Mouse (Mus musculus) myocyte (in vitro differentiated cells): ENCODE data around the gene Cdhr3. TPM values are rescaled to one million over a fixed set of nuclear protein-coding genes. Genes with fewer than 3 reads are reported as not detected.

Experiments used
- H3K27me3 ChIP-seq: one replicate; pipeline ENCODE4 v1.6.1; 2011; ENCODE audit not compliant: control insufficient read depth, insufficient read depth, insufficient read length
- H3K36me3 ChIP-seq: one replicate; pipeline ENCODE4 v1.6.1; 2011; ENCODE audit not compliant: control insufficient read depth, insufficient read depth
- H3K4me2 ChIP-seq: one replicate; pipeline ENCODE4 v1.6.1; 2011; ENCODE audit warnings: low read depth, control low read depth
- H3K4me3 ChIP-seq: one replicate; pipeline ENCODE4 v1.5.1; 2011; ENCODE audit warnings: mild to moderate bottlenecking, control low read depth, moderate library complexity
- H3K79me2 ChIP-seq: one replicate; pipeline ENCODE4 v1.6.1; 2011; ENCODE audit not compliant: control insufficient read depth, insufficient read depth
- H3ac ChIP-seq: one replicate; pipeline ENCODE4 v1.6.1; 2011; ENCODE audit not compliant: control insufficient read depth, insufficient read length
- CEBPB ChIP-seq: IDR thresholded peaks from 2 replicates; pipeline ENCODE4 v1.6.1; 2011; ENCODE audit warnings: mild to moderate bottlenecking, moderate library complexity; ENCODE audit not compliant: poor library complexity, insufficient read depth, severe bottlenecking
- E2F4 ChIP-seq: IDR thresholded peaks from one replicate; pipeline ENCODE4 v1.6.1; 2011; ENCODE audit warnings: mild to moderate bottlenecking, control low read depth, moderate library complexity; ENCODE audit not compliant: insufficient read depth
- MAX ChIP-seq: IDR thresholded peaks from one replicate; pipeline ENCODE4 v1.6.1; 2011; ENCODE audit warnings: low read depth, mild to moderate bottlenecking, control low read depth
- MYOD1 ChIP-seq, 3 experiments: IDR thresholded peaks; one replicate each; pipeline ENCODE4 v1.6.1; 2011; ENCODE audit warnings: control low read depth in 2 of 3, low read depth in 2 of 3, mild to moderate bottlenecking in 2 of 3, moderate library complexity in 1 of 3; ENCODE audit not compliant: insufficient read length in 2 of 3, control insufficient read depth in 1 of 3
- MYOG ChIP-seq, 3 experiments: IDR thresholded peaks; one replicate each; pipeline ENCODE4 v1.6.1; 2011; ENCODE audit warnings: control low read depth in 2 of 3, low read depth in 2 of 3, mild to moderate bottlenecking in 2 of 3; ENCODE audit not compliant: insufficient read length in 2 of 3, control insufficient read depth in 1 of 3, insufficient read depth in 1 of 3
- POLR2A ChIP-seq: IDR thresholded peaks from one replicate; pipeline ENCODE4 v1.6.1; 2011; ENCODE audit warnings: low read depth, mild to moderate bottlenecking, control low read depth, moderate library complexity; ENCODE audit not compliant: insufficient read length
- POLR2AphosphoS2 ChIP-seq: IDR thresholded peaks from one replicate; pipeline ENCODE4 v1.6.1; 2011; ENCODE audit warnings: low read depth, control low read depth; ENCODE audit not compliant: insufficient read length
- REST ChIP-seq: IDR thresholded peaks from one replicate; pipeline ENCODE4 v1.6.1; 2011; ENCODE audit warnings: mild to moderate bottlenecking, control low read depth, moderate library complexity; ENCODE audit not compliant: insufficient read depth, insufficient read length
- SRF ChIP-seq: IDR thresholded peaks from one replicate; pipeline ENCODE4 v1.6.1; 2011; ENCODE audit warnings: low read depth; ENCODE audit not compliant: control insufficient read depth, insufficient read length
- TCF12 ChIP-seq: IDR thresholded peaks from one replicate; pipeline ENCODE4 v1.6.1; 2011; ENCODE audit warnings: mild to moderate bottlenecking, control low read depth; ENCODE audit not compliant: poor library complexity, insufficient read depth, severe bottlenecking
- TCF3 ChIP-seq: IDR thresholded peaks from one replicate; pipeline ENCODE4 v1.6.1; 2011; ENCODE audit warnings: low read depth, control low read depth; ENCODE audit not compliant: insufficient read length
- USF1 ChIP-seq: IDR thresholded peaks from one replicate; pipeline ENCODE4 v1.6.1; 2011; ENCODE audit warnings: low read depth, mild to moderate bottlenecking, control low read depth, moderate library complexity
- polyA plus RNA-seq: library from polyadenylated mRNA; unstranded; fragments of >200 nt; fragmentation: generic; extraction: Trizol; gene quantifications from one replicate; pipeline ENCODE4 v1.2.1, GENCODE M21; 2012; ENCODE audit warnings: missing spikeins

Cdhr3 gene
- polyA plus RNA-seq, result 0.04 TPM

DNA sequence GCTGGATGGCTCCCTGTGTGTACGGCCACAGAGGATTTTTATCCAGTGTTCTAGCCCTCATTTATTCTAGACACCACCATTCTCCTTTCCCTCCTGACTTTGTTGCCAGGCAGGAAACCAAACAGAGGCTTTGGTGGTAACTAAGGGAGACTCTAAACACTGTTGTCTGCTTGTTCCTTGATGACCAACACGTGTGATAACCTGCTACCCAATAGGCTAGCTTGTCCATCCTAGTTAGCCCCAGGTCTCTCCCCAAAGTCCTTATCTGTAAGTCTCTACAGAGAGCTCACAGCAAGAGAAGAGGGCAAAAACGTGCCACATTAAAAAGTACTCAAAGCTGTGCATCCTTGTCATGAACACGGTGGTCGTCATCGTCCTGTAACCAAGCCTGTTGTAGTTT is at the start of gene Cdhr3:
Gene Cdhr3 (minus strand): TSS at position 101 of the 400 bp plus-strand sequence.
- no peak within 1 kb of the TSS for H3K4me2 ChIP-seq
- H3K79me2 ChIP-seq, result no peaks in the 10 kb centered on the region
- H3K27me3 ChIP-seq, result peaks cover 8% of the 10 kb centered on the region
- H3ac ChIP-seq, result no peak within 1 kb of the TSS
- no peak for TF ChIP-seq POLR2A
- TF ChIP-seq REST, result no peak
- no peak for TF ChIP-seq SRF
- TF ChIP-seq CEBPB, result no peak
- TF ChIP-seq MAX, result no peak
- TF ChIP-seq MYOG (IDR thresholded peaks at IDR 0.05; ENCODE audit: control insufficient read depth in 1 of 3, insufficient read depth in 1 of 3, insufficient read length in 2 of 3, low read depth in 2 of 3), result no peak
- no peak for TF ChIP-seq TCF3
- no peak for TF ChIP-seq USF1
- TF ChIP-seq TCF12, result no peak
- no peak for TF ChIP-seq POLR2AphosphoS2
- TF ChIP-seq MYOD1 (IDR thresholded peaks at IDR 0.05; ENCODE audit: control insufficient read depth in 1 of 3, insufficient read length in 2 of 3, low read depth in 2 of 3), result no peak
- no peak for TF ChIP-seq E2F4
- no peaks in the 10 kb centered on the region for H3K36me3 ChIP-seq
- no peak within 1 kb of the TSS for H3K4me3 ChIP-seq

DNA sequence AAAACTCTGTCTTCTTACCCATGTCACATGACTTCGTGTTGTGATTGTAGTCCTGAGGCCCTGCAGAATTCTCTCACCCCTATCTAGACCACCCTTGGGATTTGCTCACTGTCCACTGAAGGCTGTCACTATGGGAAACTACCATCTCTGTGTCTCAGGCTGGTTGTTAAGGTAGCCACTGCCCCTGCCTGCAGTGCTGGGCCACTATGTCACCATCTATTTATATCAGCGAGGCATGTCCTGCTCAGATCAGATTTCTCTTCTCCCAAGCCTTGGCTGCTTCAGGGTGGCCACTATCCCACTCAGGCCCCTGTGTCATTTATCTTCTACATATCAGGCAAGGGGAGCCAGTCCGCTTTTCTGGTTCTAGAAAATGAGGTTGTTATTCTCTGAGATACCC is 46.4 kb upstream of the Cdhr3 start:
- Histone ChIP-seq H3K4me3 (no peak overlapping the region), H3K27me3 (no peaks in the 10 kb centered on the region), H3K36me3 (no peaks in the 10 kb centered on the region), H3K79me2 (no peaks in the 10 kb centered on the region), H3ac (no peak overlapping the region), H3K4me2 (no peak overlapping the region)
- TF ChIP-seq POLR2AphosphoS2, result no peak

DNA sequence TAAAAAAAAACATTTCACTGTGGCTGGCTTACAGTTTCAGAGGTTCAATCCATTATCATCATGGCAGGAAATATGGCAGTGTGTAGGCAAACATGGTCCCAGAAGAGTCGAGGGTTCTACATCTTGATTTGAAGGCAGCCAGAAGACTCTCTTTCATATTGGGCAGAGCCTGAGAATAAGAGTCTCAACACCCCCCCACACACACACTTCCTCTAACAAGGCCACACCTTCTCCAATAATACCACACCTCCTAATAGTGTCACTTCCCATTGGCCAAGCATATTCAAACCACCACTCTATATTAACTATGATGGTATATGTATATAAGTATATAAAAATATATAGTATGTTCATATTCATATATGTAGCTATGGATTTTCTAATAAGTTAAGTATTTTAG is 45.2 kb upstream of the Cdhr3 start:
- H3K36me3 ChIP-seq, result no peaks in the 10 kb centered on the region

DNA sequence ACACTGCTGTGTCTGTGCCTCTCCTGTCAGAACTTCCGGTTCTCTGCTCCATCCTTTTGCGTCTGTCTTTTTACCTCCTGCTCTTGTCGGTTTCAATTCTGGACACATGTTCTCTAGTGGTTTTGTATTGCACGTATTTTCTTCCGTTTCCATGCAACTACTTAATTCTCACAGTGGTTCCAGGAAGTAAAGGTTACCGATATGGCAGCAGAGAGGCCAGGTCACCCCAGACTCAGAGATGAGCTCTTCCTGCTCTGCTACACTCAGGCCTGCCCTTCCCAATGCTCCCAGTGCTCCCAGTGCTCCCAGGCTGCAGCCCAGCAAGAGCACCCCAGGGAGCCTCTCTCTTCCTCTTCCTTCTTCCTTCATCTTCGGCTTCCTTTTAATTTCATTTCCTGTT is 39.1 kb upstream of the Cdhr3 start:
- Histone ChIP-seq H3K36me3 (no peaks in the 10 kb centered on the region), H3ac (no peak overlapping the region), H3K79me2 (no peaks in the 10 kb centered on the region), H3K27me3 (no peaks in the 10 kb centered on the region), H3K4me3 (no peak overlapping the region), H3K4me2 (no peak overlapping the region)
- TF ChIP-seq MYOG (IDR thresholded peaks at IDR 0.05; ENCODE audit: control insufficient read depth in 1 of 3, insufficient read depth in 1 of 3, insufficient read length in 2 of 3, low read depth in 2 of 3), result no peak
- no peak for TF ChIP-seq TCF12
- TF ChIP-seq REST, result no peak
- no peak for TF ChIP-seq POLR2A
- TF ChIP-seq E2F4, result no peak

More for the DNA sequence above, 45.2 kb upstream of the Cdhr3 start:
- no peak for TF ChIP-seq MYOD1 (IDR thresholded peaks at IDR 0.05; ENCODE audit: control insufficient read depth in 1 of 3, insufficient read length in 2 of 3, low read depth in 2 of 3)
- no peak for TF ChIP-seq TCF3
- no peak for TF ChIP-seq USF1
- Histone ChIP-seq H3K79me2 (no peaks in the 10 kb centered on the region), H3ac (no peak overlapping the region), H3K4me3 (no peak overlapping the region), H3K27me3 (no peaks in the 10 kb centered on the region), H3K4me2 (no peak overlapping the region)

DNA sequence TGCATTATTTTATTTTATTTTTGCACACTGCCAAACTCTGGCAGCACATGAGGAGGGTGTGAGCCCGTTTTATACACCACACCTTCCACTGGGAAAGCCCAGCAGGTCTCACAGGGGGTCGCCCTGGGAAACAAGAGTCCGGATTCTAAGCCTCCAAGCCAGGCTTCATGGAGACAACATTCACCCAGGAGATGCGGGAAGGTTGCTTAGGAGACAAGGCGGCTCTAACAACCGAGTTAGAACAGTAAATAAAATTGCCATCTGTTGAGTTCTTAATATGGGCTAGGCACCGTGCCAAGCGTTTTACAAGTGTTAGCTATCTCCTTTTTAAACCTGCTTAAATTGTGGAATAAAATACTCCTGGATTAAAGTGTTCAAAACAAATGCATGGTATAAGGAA is 37.7 kb upstream of the Cdhr3 start:
- H3K79me2 ChIP-seq, result no peaks in the 10 kb centered on the region
- no peak overlapping the region for H3ac ChIP-seq
- no peaks in the 10 kb centered on the region for H3K27me3 ChIP-seq
- H3K4me2 ChIP-seq, result no peak overlapping the region
- H3K4me3 ChIP-seq, result no peak overlapping the region
- no peaks in the 10 kb centered on the region for H3K36me3 ChIP-seq
- no peak for TF ChIP-seq TCF3
- TF ChIP-seq USF1, result no peak
- no peak for TF ChIP-seq MAX
- TF ChIP-seq E2F4, result no peak
- no peak for TF ChIP-seq SRF
- no peak for TF ChIP-seq MYOD1 (IDR thresholded peaks at IDR 0.05; ENCODE audit: control insufficient read depth in 1 of 3, insufficient read length in 2 of 3, low read depth in 2 of 3)
- no peak for TF ChIP-seq POLR2AphosphoS2
- no peak for TF ChIP-seq REST
- TF ChIP-seq CEBPB, result no peak
- TF ChIP-seq MYOG (IDR thresholded peaks at IDR 0.05; ENCODE audit: control insufficient read depth in 1 of 3, insufficient read depth in 1 of 3, insufficient read length in 2 of 3, low read depth in 2 of 3), result no peak
- no peak for TF ChIP-seq TCF12
- no peak for TF ChIP-seq POLR2A

DNA sequence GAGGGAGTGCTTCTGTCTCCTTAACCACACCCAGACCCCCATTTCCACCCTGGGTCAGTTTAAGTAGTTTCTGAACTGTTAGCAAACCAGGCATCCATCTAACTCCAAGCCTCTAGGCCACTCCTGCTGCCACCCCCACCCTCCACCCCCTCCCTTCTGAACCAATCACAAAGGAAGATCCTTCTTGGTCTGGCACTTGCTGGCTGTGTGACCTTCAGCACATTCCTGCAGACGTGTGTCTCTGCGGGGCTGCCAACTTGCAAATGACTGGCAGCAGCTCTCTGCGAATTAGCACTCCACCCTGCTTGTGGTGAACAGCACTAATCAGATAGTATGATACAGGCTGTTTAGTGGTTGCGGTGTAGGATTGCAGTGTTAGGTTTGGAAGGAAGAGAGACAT is 36.7 kb upstream of the Cdhr3 start:
- no peaks in the 10 kb centered on the region for H3K27me3 ChIP-seq
- no peak overlapping the region for H3ac ChIP-seq
- no peaks in the 10 kb centered on the region for H3K36me3 ChIP-seq
- no peak overlapping the region for H3K4me3 ChIP-seq
- no peaks in the 10 kb centered on the region for H3K79me2 ChIP-seq
- no peak for TF ChIP-seq USF1
- TF ChIP-seq MYOG (IDR thresholded peaks at IDR 0.05; ENCODE audit: control insufficient read depth in 1 of 3, insufficient read depth in 1 of 3, insufficient read length in 2 of 3, low read depth in 2 of 3), result peak in 1 of 3 experiments; percentile 35
- peak overlapping the region; percentile 18 for H3K4me2 ChIP-seq
